Mouse (Mus musculus): ENCODE data around the gene Hsd17b6. TPM values are rescaled to one million over a fixed set of nuclear protein-coding genes. Genes with fewer than 3 reads are reported as not detected.

The Hsd17b6 gene
- total and polyA plus RNA-seq, 3 experiments = 0.08 TPM; not detected in 2

GRCm38 (mm10) chr10:128008207-128008889, 937 bp upstream of the Hsd17b6 start (continued):
- TF ChIP-seq CHD1 (IDR thresholded peaks at IDR 0.05; ENCODE audit: low read depth, low read length) (no peak), POLR2AphosphoS2 (IDR thresholded peaks at IDR 0.05; ENCODE audit: low read depth, low read length) (no peak), ZNF384 (IDR thresholded peaks at IDR 0.05; ENCODE audit: low read depth, low read length) (no peak), JUN (IDR thresholded peaks at IDR 0.05; ENCODE audit: insufficient read depth, low read depth, low read length) (no peak), CTCF (conservative IDR thresholded peaks at IDR 0.05 in 1 of 2, IDR thresholded peaks at IDR 0.05 in 1 of 2; ENCODE audit: low read depth in 2 of 2, low read length in 2 of 2) (peak; percentile 78 to 95), MXI1 (IDR thresholded peaks at IDR 0.05; ENCODE audit: low read depth, low read length) (no peak)

DNA sequence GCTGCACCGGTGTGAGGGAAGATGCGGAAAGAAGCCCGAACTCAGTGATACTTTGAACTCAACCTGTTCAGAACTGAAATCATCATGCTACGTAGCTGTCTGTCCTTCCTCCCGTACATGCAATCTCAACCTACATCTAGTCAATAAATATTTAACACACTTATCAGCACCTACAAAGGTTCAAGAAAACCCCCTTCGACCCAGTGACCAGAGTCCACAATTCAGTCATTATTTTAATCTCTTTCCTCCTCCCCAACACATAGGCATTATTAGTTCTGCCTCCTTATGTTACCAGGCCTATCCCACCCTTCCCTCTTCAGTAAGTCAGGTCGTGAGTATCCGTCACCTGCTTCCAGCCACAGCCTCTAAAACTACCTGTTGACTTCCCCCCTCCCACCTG, 1.9 kb downstream of the Hsd17b6 start:
- Histone ChIP-seq H3K9ac (ENCODE audit: insufficient read depth, low read depth) (no peak overlapping the region), H3K36me3 (replicated peaks in 1 of 2; ENCODE audit: control insufficient read depth in 1 of 2, insufficient read depth in 1 of 2, low read length in 1 of 2) (no peaks in the 10 kb centered on the region), H3K4me1 (ENCODE audit: control insufficient read depth in 1 of 2, insufficient read depth in 2 of 2) (peaks cover 2 to 3% of the 10 kb centered on the region in 2 experiments; a peak in 1 of 4 replicates), H3K4me2 (ENCODE audit: insufficient read depth, low read depth, poor library complexity, severe bottlenecking) (no peak overlapping the region), H3K79me2 (replicated peaks; ENCODE audit: control insufficient read depth, extremely low read depth, insufficient read depth, poor library complexity, severe bottlenecking) (no peaks in the 10 kb centered on the region), H3K4me3 (replicated peaks in 1 of 3; ENCODE audit: low read depth in 2 of 3, low read length in 2 of 3, poor library complexity in 1 of 3) (no peak overlapping the region), H3K9me3 (replicated peaks; ENCODE audit: low read length) (no peaks in the 10 kb centered on the region), H3K27ac (ENCODE audit: insufficient read depth, low read depth) (no peak overlapping the region), H3K27me3 (replicated peaks) (no peaks in the 10 kb centered on the region)
- TF ChIP-seq NELFE (IDR thresholded peaks at IDR 0.05; ENCODE audit: low read depth, low read length) (no peak), E2F4 (IDR thresholded peaks at IDR 0.05; ENCODE audit: insufficient replicate concordance, low read depth, low read length) (no peak), TBP (conservative IDR thresholded peaks at IDR 0.05; ENCODE audit: low read depth, low read length) (no peak), MAZ (IDR thresholded peaks at IDR 0.05; ENCODE audit: low read depth, low read length) (no peak), JUND (conservative IDR thresholded peaks at IDR 0.05; ENCODE audit: low read depth, low read length) (no peak), PAX5 (IDR thresholded peaks at IDR 0.05; ENCODE audit: low read length) (no peak), ZKSCAN1 (IDR thresholded peaks at IDR 0.05; ENCODE audit: borderline replicate concordance, low read depth, low read length) (no peak), USF2 (conservative IDR thresholded peaks at IDR 0.05; ENCODE audit: low read depth, low read length) (no peak), GABPA (IDR thresholded peaks at IDR 0.05; ENCODE audit: insufficient replicate concordance, low read depth, low read length) (no peak)
- dilution Hi-C loops (cut with MboI; ENCODE audit: extremely low pct_ligation_motif_present, extremely low pct_unique_long_range_greater_than_20kb, low sequenced_read_pairs) = no loop called here
- in situ Hi-C loops (cut with MboI; ENCODE audit: low pct_ligation_motif_present, low pct_unique_long_range_greater_than_20kb, low sequenced_read_pairs) = loop anchor here (5.0 kb wide), 1 partner anchor 58 kb away; no protein-coding TSS in a partner anchor
- no peak for DNase-seq (ENCODE audit: extremely low read depth)

DNA sequence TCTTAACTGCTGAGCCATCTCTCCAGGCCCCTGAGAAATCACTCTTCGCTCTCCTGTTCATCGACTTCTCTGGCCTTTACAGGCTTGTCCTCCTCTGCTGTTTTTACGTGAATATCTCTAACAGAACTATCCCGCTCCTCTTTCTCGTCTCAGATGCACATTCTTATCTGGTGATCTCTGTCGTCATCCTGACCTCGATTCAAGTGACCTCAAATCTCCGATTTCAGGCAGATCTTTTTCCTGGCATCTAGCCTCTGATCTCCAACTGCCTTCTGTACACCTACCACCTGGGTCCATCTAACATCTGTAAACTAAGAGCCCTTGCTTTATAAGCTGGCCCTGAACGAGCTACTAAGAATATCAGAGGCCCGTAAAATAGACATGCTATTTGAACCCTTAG, 2.5 kb downstream of the Hsd17b6 start:
- TF ChIP-seq MEF2A (IDR thresholded peaks at IDR 0.05; ENCODE audit: borderline replicate concordance, low read depth, low read length) = no peak
- no peak for TF ChIP-seq JUND (conservative IDR thresholded peaks at IDR 0.05; ENCODE audit: low read depth, low read length)
- no peak for TF ChIP-seq TCF12 (IDR thresholded peaks at IDR 0.05; ENCODE audit: low read depth, low read length)
- no peak for TF ChIP-seq SIN3A (IDR thresholded peaks at IDR 0.05; ENCODE audit: low read length)
- TF ChIP-seq MAX (IDR thresholded peaks at IDR 0.05; ENCODE audit: low read length) = no peak
- no peak for TF ChIP-seq POLR2AphosphoS2 (IDR thresholded peaks at IDR 0.05; ENCODE audit: low read depth, low read length)
- no peaks in the 10 kb centered on the region for H3K27me3 ChIP-seq (replicated peaks)
- H3K27ac ChIP-seq (ENCODE audit: insufficient read depth, low read depth) = no peak overlapping the region
- H3K9ac ChIP-seq (ENCODE audit: insufficient read depth, low read depth) = no peak overlapping the region
- H3K79me2 ChIP-seq (replicated peaks; ENCODE audit: control insufficient read depth, extremely low read depth, insufficient read depth, poor library complexity, severe bottlenecking) = no peaks in the 10 kb centered on the region
- in situ Hi-C loops (cut with MboI; ENCODE audit: low pct_ligation_motif_present, low pct_unique_long_range_greater_than_20kb, low sequenced_read_pairs) = loop anchor here (5.0 kb wide), 1 partner anchor 58 kb away; no protein-coding TSS in a partner anchor
- H3K4me2 ChIP-seq (ENCODE audit: insufficient read depth, low read depth, poor library complexity, severe bottlenecking) = no peak overlapping the region
- peaks cover 2 to 3% of the 10 kb centered on the region in 2 experiments; a peak in 1 of 4 replicates for H3K4me1 ChIP-seq (ENCODE audit: control insufficient read depth in 1 of 2, insufficient read depth in 2 of 2)
- no peak for DNase-seq (ENCODE audit: extremely low read depth)
- H3K36me3 ChIP-seq (replicated peaks in 1 of 2; ENCODE audit: control insufficient read depth in 1 of 2, insufficient read depth in 1 of 2, low read length in 1 of 2) = no peaks in the 10 kb centered on the region
- dilution Hi-C loops (cut with MboI; ENCODE audit: extremely low pct_ligation_motif_present, extremely low pct_unique_long_range_greater_than_20kb, low sequenced_read_pairs) = no loop called here
- H3K9me3 ChIP-seq (replicated peaks; ENCODE audit: low read length) = no peaks in the 10 kb centered on the region
- no peak overlapping the region for H3K4me3 ChIP-seq (replicated peaks in 1 of 3; ENCODE audit: low read depth in 2 of 3, low read length in 2 of 3, poor library complexity in 1 of 3)

Measured in CH12.LX (cell line).